Mouse (Mus musculus) thymus, postnatal 36 days (tissue): ENCODE data around the gene Trim43a.
"Not testable (repeated sequence)": the region's sequence is repeated elsewhere in the genome, so short reads cannot be mapped to it uniquely, and the experiment has no call there.

Experiments used
- DNase-seq, 2 experiments: peaks; one replicate each; pipeline ENCODE4 v3.0.0; 2022; ENCODE audit warnings: mixed read lengths in 2 of 2

Trim43a gene

DNA sequence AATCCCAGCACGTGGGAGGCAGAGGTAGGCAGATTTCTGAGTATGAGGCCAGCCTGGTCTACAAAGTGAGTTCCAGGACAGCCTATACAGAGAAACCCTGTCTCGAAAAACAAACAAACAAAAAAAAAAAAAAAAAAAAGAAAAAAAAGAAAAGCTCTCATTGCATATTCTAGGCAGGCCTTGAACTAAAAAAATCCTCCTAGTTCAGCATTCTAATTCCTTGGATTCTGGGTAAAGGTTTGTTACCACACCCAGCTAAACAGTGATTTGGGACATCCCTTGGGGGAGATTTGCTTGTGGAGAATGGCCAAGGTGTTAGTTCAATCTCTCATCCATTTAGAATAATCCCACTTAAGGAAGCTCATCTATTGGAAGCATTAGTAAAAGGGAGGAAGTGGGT is at the start of gene Trim43a:
Trim43a (plus strand) TSS at position 301 of the 400 bp plus-strand sequence.
- DNase-seq: not testable (repeated sequence)

DNA sequence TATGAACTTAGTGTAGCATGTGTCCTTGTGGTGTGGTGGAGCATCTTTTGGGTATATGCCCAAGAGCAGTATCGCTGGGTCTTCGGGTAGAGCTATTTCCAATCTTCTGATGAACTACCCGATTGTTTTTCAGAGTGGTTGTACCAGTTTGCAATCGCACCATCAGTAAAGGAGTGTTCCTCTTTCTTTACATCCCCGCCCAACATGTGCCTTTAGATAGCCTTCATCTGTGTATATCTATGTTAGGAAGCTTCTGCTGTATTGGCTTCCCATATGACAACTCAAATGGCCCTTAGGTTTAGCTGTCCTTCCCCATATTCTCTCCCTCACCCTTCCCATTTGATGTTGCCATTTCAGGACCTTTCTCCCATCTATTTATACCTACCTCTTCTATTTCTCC is 46.6 kb upstream of the Trim43a start:
- DNase-seq: no peak

- no peak for DNase-seq
Measured at GRCm38 (mm10) chr9:88539546-88540224, 41.0 kb upstream of the Trim43a start.

DNA sequence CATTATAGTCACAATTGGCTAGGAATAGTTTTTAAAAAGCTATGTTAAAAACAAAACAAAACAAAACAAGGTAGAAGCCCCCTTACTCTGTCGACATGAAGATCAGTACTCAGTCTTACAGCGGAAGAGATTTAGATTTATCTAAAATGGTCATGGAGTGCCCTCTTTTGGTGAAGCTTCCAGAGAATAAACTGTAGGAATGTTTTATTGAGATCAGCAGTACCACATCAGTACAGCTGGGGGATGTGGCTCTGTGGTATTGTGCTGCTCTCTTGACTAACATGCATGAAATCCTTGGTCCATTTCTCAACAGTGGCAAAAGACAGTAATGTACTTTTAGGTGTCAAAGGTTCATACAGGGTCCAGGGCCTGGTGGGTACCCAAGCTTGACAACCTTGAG is 37.9 kb upstream of the Trim43a start:
- no peak for DNase-seq

GRCm38 (mm10) chr9:88545534-88545933 is 35.2 kb upstream of the Trim43a start:
- DNase-seq: no peak

DNA sequence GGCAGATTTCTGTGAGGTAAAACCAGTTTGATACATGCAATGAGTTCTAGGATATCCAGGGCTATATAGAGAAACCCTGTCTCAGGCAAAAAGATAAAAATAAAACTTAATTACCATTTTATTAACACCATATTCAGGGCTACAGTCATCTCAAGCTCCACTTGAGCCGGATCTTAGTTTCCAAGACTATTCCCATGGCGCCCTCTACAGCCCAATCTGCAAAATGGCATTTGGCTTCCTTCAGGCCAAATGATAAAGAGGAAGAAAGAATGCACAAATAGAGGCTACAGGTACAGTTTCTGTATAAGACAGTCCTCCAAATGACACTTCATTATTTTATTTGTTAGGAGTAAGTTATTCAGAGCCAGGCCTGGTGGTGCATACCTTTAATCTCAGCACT is 34.5 kb upstream of the Trim43a start:
- peak; percentile 32 to 36 for DNase-seq

DNA sequence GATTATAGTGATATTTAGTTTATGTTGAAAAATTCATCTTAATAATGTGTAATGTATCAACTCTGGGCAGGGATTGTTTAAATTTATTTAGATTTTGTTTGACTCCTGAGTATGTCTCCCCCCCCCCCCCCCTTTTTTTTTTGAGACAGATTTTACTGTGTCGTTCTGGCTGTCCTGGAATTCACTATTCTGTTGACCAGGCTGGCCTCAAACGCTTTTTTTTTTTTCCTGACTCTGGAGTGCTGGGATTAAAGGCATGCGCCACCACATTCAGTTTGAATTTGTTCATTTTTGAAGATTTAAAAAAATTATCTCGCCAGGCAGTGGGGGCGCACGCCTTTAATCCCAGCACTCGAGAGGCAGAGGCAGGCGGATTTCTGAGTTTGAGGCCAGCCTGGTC is 34.0 kb upstream of the Trim43a start:
- DNase-seq: no peak

DNA sequence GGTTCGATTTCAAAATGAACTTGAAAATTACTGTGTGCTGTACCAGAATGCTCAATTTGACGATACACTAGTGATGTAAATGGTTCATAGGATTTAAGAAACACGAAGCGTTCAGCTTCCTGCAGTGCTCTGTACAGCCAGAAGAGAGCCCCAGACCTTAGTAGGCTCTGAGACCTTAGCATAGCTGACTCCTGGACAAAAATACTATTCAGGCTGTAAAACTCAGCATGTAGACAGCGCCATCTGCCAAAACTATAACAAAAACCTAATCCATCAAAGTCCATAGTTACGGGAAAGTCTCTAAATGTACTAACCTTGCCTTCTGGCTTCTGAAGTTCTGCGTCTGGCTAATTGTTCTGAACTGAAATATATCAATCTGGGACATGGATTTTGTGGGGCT is 33.4 kb upstream of the Trim43a start:
- DNase-seq: peak; percentile 26 to 41

DNA sequence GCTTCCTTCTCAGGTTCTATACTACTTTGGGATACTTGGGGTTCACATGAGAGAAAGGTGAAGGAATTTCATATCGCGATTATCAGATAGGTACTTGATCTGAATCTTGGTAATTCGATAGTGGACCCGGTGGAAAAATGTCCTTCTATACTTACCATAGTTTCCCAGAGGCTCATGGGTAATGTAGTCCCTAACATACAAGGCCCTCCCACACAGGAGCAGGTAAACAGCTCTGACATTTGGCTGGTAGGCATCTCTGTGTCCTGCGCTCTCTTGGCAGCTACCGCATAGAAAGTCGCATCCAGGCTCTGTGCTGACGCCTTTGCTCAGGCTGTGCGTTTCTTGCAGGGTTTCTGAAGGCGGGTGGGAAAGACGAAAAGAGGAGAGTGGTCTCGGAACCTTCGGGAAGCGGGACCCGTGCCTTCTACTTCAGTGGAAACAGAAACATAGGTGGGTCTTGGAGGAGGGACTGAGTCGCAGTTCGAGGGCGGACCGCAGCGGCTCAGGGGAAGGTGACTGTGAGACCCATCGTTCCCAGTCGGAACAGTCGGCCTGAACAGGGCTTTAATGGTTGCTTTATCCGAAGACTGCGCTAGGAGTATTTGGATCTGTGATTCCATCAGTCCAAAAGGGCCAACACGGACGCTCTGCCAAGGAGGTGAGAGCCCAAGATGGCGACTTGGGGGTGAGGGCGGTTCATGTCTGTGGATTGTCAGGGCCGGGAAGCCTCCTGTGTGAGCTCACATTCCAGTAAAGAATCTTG is 32.7 kb upstream of the Trim43a start, which contains the start of gene Zfp949:
Zfp949 (plus strand) TSS at position 170 of the 763 bp plus-strand sequence.
- peak; percentile 66 to 70 for DNase-seq

DNA sequence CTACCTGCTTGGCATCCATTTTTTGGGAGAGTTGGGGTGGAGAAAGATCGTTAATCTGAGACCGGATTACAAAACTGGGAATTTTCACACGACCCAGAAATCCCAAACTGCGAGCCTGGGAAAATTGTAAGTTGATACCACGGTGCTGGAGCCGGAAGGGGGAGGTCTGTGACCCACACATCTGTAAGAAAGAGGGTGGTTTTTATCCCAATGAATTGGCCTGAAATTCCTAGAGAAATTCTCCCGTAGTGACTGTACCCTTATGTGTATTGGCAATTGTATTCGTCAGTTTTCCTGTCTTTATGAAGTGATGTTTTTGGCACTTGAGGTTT is 32.1 kb upstream of the Trim43a start:
- no peak for DNase-seq

DNA sequence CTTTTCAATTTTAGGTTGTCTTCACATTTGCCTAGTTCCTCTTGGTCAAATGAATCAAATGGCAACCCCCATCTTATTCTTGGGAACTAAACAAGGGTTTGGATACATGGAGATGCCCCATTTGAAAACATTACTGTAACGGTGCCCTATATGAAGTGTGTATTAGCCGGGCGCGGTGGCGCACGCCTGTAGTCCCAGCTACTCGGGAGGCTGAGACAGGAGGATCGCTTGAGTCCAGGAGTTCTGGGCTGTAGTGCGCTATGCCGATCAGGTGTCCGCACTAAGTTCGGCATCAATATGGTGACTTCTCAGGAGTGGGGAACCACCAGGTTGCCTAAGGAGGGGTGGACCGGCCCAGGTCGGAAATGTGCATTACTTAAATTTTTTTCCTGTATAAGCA is 27.6 kb upstream of the Trim43a start:
- DNase-seq: no peak

GRCm38 (mm10) chr9:88558146-88558545 is 22.5 kb upstream of the Trim43a start:
- DNase-seq: no peak

DNA sequence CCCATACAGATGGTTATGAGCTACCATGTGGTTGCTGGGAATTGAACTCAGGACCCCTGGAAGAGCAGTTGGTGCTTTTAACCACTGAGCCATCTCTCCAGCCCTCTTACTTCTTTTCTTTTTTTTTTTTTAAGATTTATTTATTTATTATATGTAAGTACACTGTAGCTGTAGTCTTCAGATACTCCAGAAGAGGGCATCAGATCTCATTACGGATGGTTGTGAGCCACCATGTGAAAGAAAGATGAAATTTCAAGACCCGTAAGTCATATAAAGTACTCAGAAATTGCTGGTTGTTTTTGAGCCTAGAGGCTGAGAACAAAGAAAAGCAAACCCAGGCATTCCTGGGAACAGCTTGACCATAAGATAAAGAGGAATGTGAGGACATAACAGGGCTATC is 19.2 kb upstream of the Trim43a start:
- not testable (repeated sequence) for DNase-seq

DNA sequence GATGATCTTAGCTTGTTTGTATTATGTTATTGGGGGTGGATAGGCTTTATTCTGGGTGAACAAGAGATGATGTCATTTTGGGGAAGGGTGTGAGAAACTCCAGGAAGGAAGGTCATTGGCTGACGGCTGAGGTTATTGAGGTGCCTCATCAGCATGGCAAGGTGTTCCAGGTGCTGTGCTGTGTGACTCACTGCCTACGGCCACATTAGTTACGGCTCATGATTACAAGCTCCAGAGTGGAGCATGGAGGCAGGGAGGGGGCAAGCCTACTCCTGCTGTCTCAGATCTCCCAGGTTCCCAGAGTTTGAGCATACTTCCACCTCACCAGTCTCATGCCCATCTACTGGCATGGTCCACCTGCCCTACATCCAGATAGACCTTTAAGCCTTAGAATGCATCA is 10.2 kb upstream of the Trim43a start:
- DNase-seq: not testable (repeated sequence)

- DNase-seq: not testable (repeated sequence)
Measured at GRCm38 (mm10) chr9:88593708-88594107, 13.0 kb downstream of the Trim43a start.

- peak; percentile 94 to 95 for DNase-seq
Measured at GRCm38 (mm10) chr9:88599206-88600162, 18.8 kb downstream of the Trim43a start.

DNA sequence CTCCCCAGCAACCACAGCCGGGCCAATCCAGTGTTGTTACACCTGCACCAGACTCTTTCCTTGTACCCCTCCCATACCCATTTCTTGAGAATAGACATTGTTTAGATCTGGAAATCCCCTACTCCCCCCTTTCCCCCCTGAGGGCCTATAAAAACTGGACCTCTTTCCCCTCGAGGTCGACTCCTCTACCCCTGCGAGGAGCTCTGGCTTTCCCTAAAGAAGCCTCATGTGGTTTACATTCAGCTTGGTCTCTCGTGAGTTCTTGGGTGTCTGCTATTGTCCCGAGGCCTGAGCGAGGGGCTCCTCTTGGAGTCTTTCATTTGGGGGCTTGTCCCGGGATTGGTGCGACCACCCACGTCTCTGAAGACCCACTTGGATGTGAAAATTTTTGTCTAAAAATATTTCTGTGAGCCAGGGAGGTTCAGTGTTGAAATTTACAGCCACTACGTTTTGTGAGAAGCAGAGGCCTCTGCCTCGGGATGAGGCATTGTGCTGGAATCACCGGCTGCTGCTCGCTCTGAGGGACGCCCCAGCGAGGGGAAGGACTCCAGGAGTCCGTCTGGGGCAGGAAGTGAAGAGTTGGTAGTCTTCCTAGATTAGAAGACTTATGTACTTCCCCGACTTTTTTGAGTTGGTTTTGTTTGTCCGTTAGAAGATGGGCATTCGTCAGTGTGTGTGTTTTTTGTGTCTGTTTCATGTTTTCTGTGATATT is 45.3 kb downstream of the Trim43a start:
- not testable (repeated sequence) for DNase-seq

DNA sequence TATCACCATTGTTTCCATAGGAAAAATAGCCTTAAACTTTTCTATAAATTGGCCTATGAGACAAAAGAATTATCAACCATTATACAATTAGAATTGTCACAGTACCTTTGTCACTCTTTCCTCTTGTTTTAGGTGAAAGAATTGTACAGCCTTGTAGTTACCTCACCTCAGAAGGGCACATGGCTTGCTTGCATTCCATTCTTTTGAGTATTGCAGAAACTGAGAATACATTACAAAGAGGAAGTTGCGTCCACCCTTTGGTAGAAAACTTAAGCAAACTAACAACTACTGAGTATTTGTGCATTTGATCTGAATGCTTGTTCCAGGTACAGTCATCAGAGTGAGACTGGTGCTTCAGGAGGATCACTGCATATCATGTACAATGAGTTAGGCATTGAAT is 57.4 kb downstream of the Trim43a start:
- DNase-seq: not testable (repeated sequence)
